Mouse (Mus musculus) heart, adult 18-20 months (tissue): Measurements from ENCODE around the gene Rwdd1. TPM values are rescaled to one million over a fixed set of nuclear protein-coding genes. Genes with fewer than 3 reads are reported as not detected.
"Not testable (repeated sequence)": the region's sequence is repeated elsewhere in the genome, so short reads cannot be mapped to it uniquely, and the experiment has no call there.

Experiments used
- DNase-seq, 2 experiments: peaks; one replicate each; pipeline ENCODE4 v3.0.0; 2021 to 2022; ENCODE audit warnings: mixed read lengths in 1 of 2
- long read RNA-seq, 2 experiments: library from polyadenylated mRNA; stranded (forward); transcript quantifications; one replicate each; pipeline ENCODE4 v2.0.0; 2021
- total RNA-seq, 2 experiments: library from RNA; stranded (reverse); gene quantifications; 2 replicates each; pipeline ENCODE4 v1.2.3; 2021

The Rwdd1 gene
- total RNA-seq: 100 to 1,000 TPM; 121 to 123 TPM
- long read RNA-seq, experiment 1, transcript Rwdd1-201 (7 exons, 1,090 nt): major isoform, 78 of 80 reads
- long read RNA-seq, experiment 1, partial matches to known transcripts: 1 of 80 reads
- long read RNA-seq, experiment 1, other reads (novel, unspliced or antisense): 1 of 80 reads
- long read RNA-seq, experiment 2, transcript Rwdd1-201 (7 exons, 1,090 nt): major isoform, 47 of 49 reads
- long read RNA-seq, experiment 2, partial matches to known transcripts: 1 of 49 reads
- long read RNA-seq, experiment 2, other reads (novel, unspliced or antisense): 1 of 49 reads

- peak; percentile 97 to 99 for DNase-seq
Measured at GRCm38 (mm10) chr10:34019302-34020075, at the start of gene Rwdd1. Gene Rwdd1 (minus strand): TSS chr10:34019624.

- no peak for DNase-seq
Measured at GRCm38 (mm10) chr10:34066591-34066990, 47.2 kb upstream of the Rwdd1 start.

GRCm38 (mm10) chr10:34053987-34054386 lies 34.6 kb upstream of the Rwdd1 start:
- no peak for DNase-seq

GRCm38 (mm10) chr10:34044210-34044609 lies 24.8 kb upstream of the Rwdd1 start, which contains the start of gene Calhm4:
Gene Calhm4 (minus strand): TSS chr10:34044310.
- no peak for DNase-seq

GRCm38 (mm10) chr10:34037401-34037800 lies 18.0 kb upstream of the Rwdd1 start, which contains the start of gene Trappc3l:
Gene Trappc3l (plus strand): TSS chr10:34037597.
- DNase-seq: no peak

- peak; percentile 15 for DNase-seq
Measured at GRCm38 (mm10) chr10:34036587-34036986, 17.2 kb upstream of the Rwdd1 start.

- DNase-seq: peak; percentile 75 to 79
Measured at GRCm38 (mm10) chr10:34033630-34034305, 14.3 kb upstream of the Rwdd1 start.

- DNase-seq: no peak
Measured at GRCm38 (mm10) chr10:34030322-34030721, 10.9 kb upstream of the Rwdd1 start.

- DNase-seq: no peak
Measured at GRCm38 (mm10) chr10:34018746-34019301, 600 bp downstream of the Rwdd1 start.

GRCm38 (mm10) chr10:34013241-34013640 lies 6.2 kb downstream of the Rwdd1 start:
- no peak for DNase-seq

GRCm38 (mm10) chr10:34012581-34012980 lies 6.8 kb downstream of the Rwdd1 start:
- no peak for DNase-seq

- no peak for DNase-seq
Measured at GRCm38 (mm10) chr10:33998397-33998796, 21.0 kb downstream of the Rwdd1 start.

- DNase-seq: not testable (repeated sequence)
Measured at GRCm38 (mm10) chr10:33996686-33997085, 22.7 kb downstream of the Rwdd1 start.

GRCm38 (mm10) chr10:33986771-33987170 lies 32.7 kb downstream of the Rwdd1 start:
- peak; percentile 60 to 81 for DNase-seq

- DNase-seq: no peak
Measured at GRCm38 (mm10) chr10:33974781-33975494, 44.5 kb downstream of the Rwdd1 start.

GRCm38 (mm10) chr10:33952509-33952908 lies 66.9 kb downstream of the Rwdd1 start:
- DNase-seq: peak in 1 of 2 experiments; percentile 12

GRCm38 (mm10) chr10:33950803-33951583 lies 68.4 kb downstream of the Rwdd1 start, which contains the start of gene Zup1:
Gene Zup1 (minus strand): TSS chr10:33951269.
- DNase-seq: peak; percentile 91 to 93
